Mouse (Mus musculus): ENCODE data around the gene Rarb. TPM values are rescaled to one million over a fixed set of nuclear protein-coding genes. Genes with fewer than 3 reads are reported as not detected.

Gene Rarb
- total and polyA plus RNA-seq, 3 experiments = 0.04 TPM; not detected in 2

GRCm38 (mm10) chr14:16508760-16509159 is 310.2 kb downstream of the Rarb start:
- dilution Hi-C loops (cut with MboI; ENCODE audit: extremely low pct_ligation_motif_present, extremely low pct_unique_long_range_greater_than_20kb, low sequenced_read_pairs) (no loop called here), in situ Hi-C loops (cut with MboI; ENCODE audit: low pct_ligation_motif_present, low pct_unique_long_range_greater_than_20kb, low sequenced_read_pairs) (no loop called here)
- H3K27ac ChIP-seq (ENCODE audit: insufficient read depth, low read depth) = no peak overlapping the region
- H3K9ac ChIP-seq (ENCODE audit: insufficient read depth, low read depth) = no peak overlapping the region
- H3K4me1 ChIP-seq (ENCODE audit: control insufficient read depth in 1 of 2, insufficient read depth in 2 of 2) = no peaks in the 10 kb centered on the region
- no peaks in the 10 kb centered on the region for H3K27me3 ChIP-seq (replicated peaks)
- no peaks in the 10 kb centered on the region for H3K79me2 ChIP-seq (replicated peaks; ENCODE audit: control insufficient read depth, extremely low read depth, insufficient read depth, poor library complexity, severe bottlenecking)
- H3K4me3 ChIP-seq (replicated peaks in 1 of 3; ENCODE audit: low read depth in 2 of 3, low read length in 2 of 3, poor library complexity in 1 of 3) = no peak overlapping the region
- no peaks in the 10 kb centered on the region for H3K36me3 ChIP-seq (replicated peaks in 1 of 2; ENCODE audit: control insufficient read depth in 1 of 2, insufficient read depth in 1 of 2, low read length in 1 of 2)
- no peaks in the 10 kb centered on the region for H3K9me3 ChIP-seq (replicated peaks; ENCODE audit: low read length)
- no peak for TF ChIP-seq RAD21 (IDR thresholded peaks at IDR 0.05; ENCODE audit: low read depth, low read length)
- TF ChIP-seq MAX (IDR thresholded peaks at IDR 0.05; ENCODE audit: low read length) = no peak
- TF ChIP-seq JUND (conservative IDR thresholded peaks at IDR 0.05; ENCODE audit: low read depth, low read length) = no peak
- TF ChIP-seq ZMIZ1 (IDR thresholded peaks at IDR 0.05; ENCODE audit: low read depth, low read length) = no peak
- no peak for TF ChIP-seq ZNF384 (IDR thresholded peaks at IDR 0.05; ENCODE audit: low read depth, low read length)
- TF ChIP-seq ETS1 (conservative IDR thresholded peaks at IDR 0.05; ENCODE audit: low read depth, low read length) = no peak
- no peak overlapping the region for H3K4me2 ChIP-seq (ENCODE audit: insufficient read depth, low read depth, poor library complexity, severe bottlenecking)
- no peak for DNase-seq (ENCODE audit: extremely low read depth)

GRCm38 (mm10) chr14:16497226-16497661 is 321.7 kb downstream of the Rarb start:
- no peak for DNase-seq (ENCODE audit: extremely low read depth)
- in situ Hi-C loops (cut with MboI; ENCODE audit: low pct_ligation_motif_present, low pct_unique_long_range_greater_than_20kb, low sequenced_read_pairs) = no loop called here

GRCm38 (mm10) chr14:16483656-16484380 is 335.1 kb downstream of the Rarb start:
- dilution Hi-C loops (cut with MboI; ENCODE audit: extremely low pct_ligation_motif_present, extremely low pct_unique_long_range_greater_than_20kb, low sequenced_read_pairs) = no loop called here
- in situ Hi-C loops (cut with MboI; ENCODE audit: low pct_ligation_motif_present, low pct_unique_long_range_greater_than_20kb, low sequenced_read_pairs) = no loop called here

More at GRCm38 (mm10) chr14:16497226-16497661, 321.7 kb downstream of the Rarb start:
- Histone ChIP-seq H3K9me3 (replicated peaks; ENCODE audit: low read length) (no peaks in the 10 kb centered on the region), H3K4me1 (ENCODE audit: control insufficient read depth in 1 of 2, insufficient read depth in 2 of 2) (peaks cover 0 to 4% of the 10 kb centered on the region in 2 experiments; a peak in 2 of 4 replicates), H3K4me3 (replicated peaks in 1 of 3; ENCODE audit: low read depth in 2 of 3, low read length in 2 of 3, poor library complexity in 1 of 3) (no peak overlapping the region), H3K27ac (ENCODE audit: insufficient read depth, low read depth) (no peak overlapping the region), H3K36me3 (replicated peaks in 1 of 2; ENCODE audit: control insufficient read depth in 1 of 2, insufficient read depth in 1 of 2, low read length in 1 of 2) (no peaks in the 10 kb centered on the region), H3K79me2 (replicated peaks; ENCODE audit: control insufficient read depth, extremely low read depth, insufficient read depth, poor library complexity, severe bottlenecking) (no peaks in the 10 kb centered on the region), H3K27me3 (replicated peaks) (no peaks in the 10 kb centered on the region), H3K4me2 (ENCODE audit: insufficient read depth, low read depth, poor library complexity, severe bottlenecking) (no peak overlapping the region), H3K9ac (ENCODE audit: insufficient read depth, low read depth) (no peak overlapping the region)
- TF ChIP-seq JUND (conservative IDR thresholded peaks at IDR 0.05; ENCODE audit: low read depth, low read length) = no peak
- dilution Hi-C loops (cut with MboI; ENCODE audit: extremely low pct_ligation_motif_present, extremely low pct_unique_long_range_greater_than_20kb, low sequenced_read_pairs) = no loop called here

More at GRCm38 (mm10) chr14:16483656-16484380, 335.1 kb downstream of the Rarb start:
- no peaks in the 10 kb centered on the region for H3K36me3 ChIP-seq (replicated peaks in 1 of 2; ENCODE audit: control insufficient read depth in 1 of 2, insufficient read depth in 1 of 2, low read length in 1 of 2)
- H3K9ac ChIP-seq (ENCODE audit: insufficient read depth, low read depth) = no peak overlapping the region
- no peak overlapping the region for H3K4me2 ChIP-seq (ENCODE audit: insufficient read depth, low read depth, poor library complexity, severe bottlenecking)
- H3K4me3 ChIP-seq (replicated peaks in 1 of 3; ENCODE audit: low read depth in 2 of 3, low read length in 2 of 3, poor library complexity in 1 of 3) = no peak overlapping the region
- no peak overlapping the region for H3K27ac ChIP-seq (ENCODE audit: insufficient read depth, low read depth)
- H3K9me3 ChIP-seq (replicated peaks; ENCODE audit: low read length) = no peaks in the 10 kb centered on the region
- H3K27me3 ChIP-seq (replicated peaks) = no peaks in the 10 kb centered on the region
- H3K4me1 ChIP-seq (ENCODE audit: control insufficient read depth in 1 of 2, insufficient read depth in 2 of 2) = peaks cover 4 to 5% of the 10 kb centered on the region in 2 experiments; a peak in 3 of 4 replicates
- no peak for DNase-seq (ENCODE audit: extremely low read depth)
- TF ChIP-seq JUN (IDR thresholded peaks at IDR 0.05; ENCODE audit: insufficient read depth, low read depth, low read length) = no peak
- TF ChIP-seq MAZ (IDR thresholded peaks at IDR 0.05; ENCODE audit: low read depth, low read length) = no peak
- TF ChIP-seq UBTF (IDR thresholded peaks at IDR 0.05; ENCODE audit: low read depth, low read length) = no peak
- TF ChIP-seq JUND (conservative IDR thresholded peaks at IDR 0.05; ENCODE audit: low read depth, low read length) = no peak
- no peak for TF ChIP-seq HCFC1 (IDR thresholded peaks at IDR 0.05; ENCODE audit: low read depth, low read length)
- no peak for TF ChIP-seq POLR2AphosphoS2 (IDR thresholded peaks at IDR 0.05; ENCODE audit: low read depth, low read length)
- no peak for TF ChIP-seq E2F4 (IDR thresholded peaks at IDR 0.05; ENCODE audit: insufficient replicate concordance, low read depth, low read length)
- TF ChIP-seq MXI1 (IDR thresholded peaks at IDR 0.05; ENCODE audit: low read depth, low read length) = no peak
- TF ChIP-seq ZMIZ1 (IDR thresholded peaks at IDR 0.05; ENCODE audit: low read depth, low read length) = no peak
- no peak for TF ChIP-seq EP300 (IDR thresholded peaks at IDR 0.05; ENCODE audit: low read length)
- H3K79me2 ChIP-seq (replicated peaks; ENCODE audit: control insufficient read depth, extremely low read depth, insufficient read depth, poor library complexity, severe bottlenecking) = no peaks in the 10 kb centered on the region

Data from CH12.LX (cell line).